Mouse (Mus musculus): ENCODE measurements around the gene Hsd17b2. TPM values are rescaled to one million over a fixed set of nuclear protein-coding genes. Genes with fewer than 3 reads are reported as not detected.
"Not testable (repeated sequence)": the region's sequence is repeated elsewhere in the genome, so short reads cannot be mapped to it uniquely, and the experiment has no call there.

Hsd17b2 gene
- polyA plus RNA-seq, 1 experiment: not detected

DNA sequence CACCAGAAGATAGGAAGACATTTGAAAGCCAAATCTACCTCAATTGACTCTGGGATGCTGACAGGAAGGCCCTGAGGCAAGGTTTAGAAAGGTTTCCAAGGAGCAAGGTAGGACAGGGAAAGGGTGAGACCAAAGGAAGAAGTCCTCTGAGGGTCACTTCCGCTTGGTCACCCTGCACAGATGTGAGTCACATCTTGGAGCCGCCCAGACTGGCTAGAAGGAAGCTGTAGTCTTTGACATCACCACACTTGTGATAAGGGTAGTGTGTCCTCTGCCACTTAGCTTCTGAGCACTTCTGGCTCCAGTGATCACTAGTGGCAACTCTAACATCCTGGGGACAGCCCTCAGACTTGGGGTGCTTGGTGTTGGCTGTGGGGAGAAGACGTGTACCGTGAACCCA is 4.4 kb downstream of the Hsd17b2 start:
- peaks cover 4% of the 10 kb centered on the region for H3K4me1 ChIP-seq (ENCODE audit: control insufficient read depth, insufficient read depth, low read length)
- no peak overlapping the region for H3K4me3 ChIP-seq (ENCODE audit: insufficient read depth, low read length)
- no peak for TF ChIP-seq POLR2A (IDR thresholded peaks at IDR 0.05; ENCODE audit: borderline replicate concordance, low read depth, low read length)
- TF ChIP-seq CTCF (IDR thresholded peaks at IDR 0.05; ENCODE audit: low read depth, low read length): no peak
- H3K27ac ChIP-seq (ENCODE audit: insufficient read depth, low read depth, low read length): no peak overlapping the region

DNA sequence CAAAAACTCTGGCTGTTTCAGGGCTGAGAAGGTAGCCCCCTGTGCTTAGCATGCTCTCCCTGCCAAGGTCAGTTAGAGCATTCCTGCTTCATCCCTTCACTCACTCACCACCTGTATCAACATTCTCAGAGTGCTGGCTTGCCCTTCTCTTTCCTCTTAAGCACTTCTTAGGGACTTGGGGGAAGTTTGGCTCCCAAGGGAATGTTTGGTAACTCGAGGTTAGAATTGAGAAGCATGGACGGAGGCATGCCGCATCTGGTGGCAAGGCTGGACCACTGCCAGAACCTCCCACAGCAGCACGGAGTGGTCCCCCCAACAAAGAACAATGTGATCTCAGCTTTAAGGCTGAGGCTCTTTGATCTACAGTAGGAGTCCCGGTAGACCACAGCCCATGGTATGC is 10.5 kb downstream of the Hsd17b2 start:
- Histone ChIP-seq H3K4me3 (ENCODE audit: insufficient read depth, low read length) (no peak overlapping the region), H3K27ac (ENCODE audit: insufficient read depth, low read depth, low read length) (no peak overlapping the region), H3K4me1 (ENCODE audit: control insufficient read depth, insufficient read depth, low read length) (no peaks in the 10 kb centered on the region)
- TF ChIP-seq CTCF (IDR thresholded peaks at IDR 0.05; ENCODE audit: low read depth, low read length) (no peak), POLR2A (IDR thresholded peaks at IDR 0.05; ENCODE audit: borderline replicate concordance, low read depth, low read length) (no peak)

DNA sequence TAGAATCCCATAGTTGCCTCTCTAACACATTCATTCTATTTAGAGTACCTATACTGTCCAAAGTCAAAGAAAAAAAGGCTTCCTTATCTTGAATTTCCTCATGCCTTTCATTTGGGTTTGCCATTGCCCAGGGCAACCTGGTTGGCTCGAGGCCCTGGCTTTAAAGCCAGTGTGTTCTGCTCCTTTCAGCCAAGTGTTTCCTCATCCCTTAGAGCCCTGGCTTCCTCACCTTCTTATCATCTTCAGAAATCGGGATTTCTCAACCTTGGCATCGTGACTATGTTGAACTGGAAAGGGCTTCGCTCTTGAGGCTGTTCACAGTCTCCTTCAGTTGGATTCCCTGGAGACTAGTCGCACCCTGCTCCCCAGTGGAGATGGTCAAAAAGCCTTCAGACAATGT is 12.9 kb downstream of the Hsd17b2 start:
- TF ChIP-seq POLR2A (IDR thresholded peaks at IDR 0.05; ENCODE audit: borderline replicate concordance, low read depth, low read length) (no peak), CTCF (IDR thresholded peaks at IDR 0.05; ENCODE audit: low read depth, low read length) (no peak)
- H3K4me1 ChIP-seq (ENCODE audit: control insufficient read depth, insufficient read depth, low read length): no peaks in the 10 kb centered on the region
- H3K27ac ChIP-seq (ENCODE audit: insufficient read depth, low read depth, low read length): no peak overlapping the region
- H3K4me3 ChIP-seq (ENCODE audit: insufficient read depth, low read length): no peak overlapping the region

DNA sequence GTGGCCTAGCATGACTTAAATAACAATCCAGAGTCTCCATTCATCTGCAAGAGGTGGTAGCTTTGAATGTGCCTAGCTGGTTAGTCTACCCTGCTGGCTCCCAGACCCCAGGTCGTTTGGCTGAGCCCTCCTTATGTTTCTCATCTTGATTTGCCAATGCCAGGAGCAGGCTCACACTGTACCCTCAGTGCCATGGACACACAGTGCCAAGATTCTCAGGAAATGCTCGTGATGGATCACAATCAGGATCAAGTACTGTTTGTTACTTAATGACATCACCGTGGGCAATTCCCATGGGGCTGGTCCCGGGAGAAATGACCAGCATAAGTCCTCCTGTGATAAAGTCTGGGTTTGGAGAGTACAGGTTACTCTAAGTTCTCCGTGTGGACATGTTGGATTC is 14.2 kb downstream of the Hsd17b2 start:
- TF ChIP-seq POLR2A (IDR thresholded peaks at IDR 0.05; ENCODE audit: borderline replicate concordance, low read depth, low read length) (no peak), CTCF (IDR thresholded peaks at IDR 0.05; ENCODE audit: low read depth, low read length) (no peak)
- Histone ChIP-seq H3K4me1 (ENCODE audit: control insufficient read depth, insufficient read depth, low read length) (no peaks in the 10 kb centered on the region), H3K4me3 (ENCODE audit: insufficient read depth, low read length) (no peak overlapping the region), H3K27ac (ENCODE audit: insufficient read depth, low read depth, low read length) (no peak overlapping the region)

DNA sequence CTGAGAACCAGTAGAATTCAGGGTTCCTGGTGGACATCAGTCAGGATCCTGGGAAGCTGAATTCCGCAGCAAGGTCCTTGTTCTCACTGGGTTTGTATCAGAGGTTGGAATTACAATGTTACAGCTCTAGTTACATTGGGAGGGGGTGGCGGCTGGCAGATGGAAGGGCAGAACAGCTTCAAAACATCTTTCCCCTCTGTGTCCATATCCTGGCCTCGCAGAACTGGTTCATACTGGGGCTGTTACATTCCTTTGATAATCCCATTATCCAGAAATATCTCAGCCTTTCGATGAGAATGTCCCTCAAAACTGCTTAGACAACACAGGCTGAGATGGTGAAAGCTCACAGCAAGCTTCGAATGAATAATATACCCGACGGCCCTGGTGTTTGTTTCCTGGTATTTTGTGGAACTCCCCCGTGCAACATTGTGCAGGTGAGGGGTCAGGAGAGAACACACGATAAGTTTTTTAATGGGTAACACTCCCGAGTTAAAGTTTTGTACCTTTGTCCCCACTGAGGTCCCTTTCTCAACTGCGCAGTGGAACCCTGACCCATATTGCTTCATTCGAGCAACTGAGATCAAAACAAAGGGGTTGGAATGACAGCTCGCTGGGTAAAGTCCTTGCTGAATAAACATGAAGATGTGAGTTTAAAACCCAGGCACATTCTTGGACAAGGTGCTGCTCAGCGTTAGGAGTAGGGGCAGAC is 16.6 kb downstream of the Hsd17b2 start:
- TF ChIP-seq CTCF (IDR thresholded peaks at IDR 0.05; ENCODE audit: low read depth, low read length): no peak
- no peak for TF ChIP-seq POLR2A (IDR thresholded peaks at IDR 0.05; ENCODE audit: borderline replicate concordance, low read depth, low read length)
- no peak overlapping the region for H3K4me3 ChIP-seq (ENCODE audit: insufficient read depth, low read length)
- no peak overlapping the region for H3K27ac ChIP-seq (ENCODE audit: insufficient read depth, low read depth, low read length)
- no peaks in the 10 kb centered on the region for H3K4me1 ChIP-seq (ENCODE audit: control insufficient read depth, insufficient read depth, low read length)

DNA sequence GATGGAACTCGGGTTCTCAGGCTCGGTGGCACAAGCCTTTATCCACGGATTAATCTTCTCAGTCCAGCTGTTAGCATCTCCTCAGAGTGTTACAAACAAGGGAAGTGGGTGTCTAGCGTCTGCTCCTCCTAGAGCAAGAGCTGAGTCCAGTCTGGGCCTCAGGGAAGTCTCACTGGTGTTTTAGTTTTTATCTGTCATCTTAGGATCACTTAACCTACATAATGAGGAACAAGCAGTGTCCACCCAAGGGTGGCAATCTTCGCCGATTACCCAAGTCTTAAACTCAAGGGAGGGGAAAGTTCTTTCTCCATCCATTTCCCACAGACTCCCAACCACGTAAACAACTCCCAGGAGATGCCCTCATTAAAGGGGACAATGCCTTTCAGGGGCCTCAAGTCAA is 24.8 kb downstream of the Hsd17b2 start:
- no peak overlapping the region for H3K4me3 ChIP-seq (ENCODE audit: insufficient read depth, low read length)
- H3K27ac ChIP-seq (ENCODE audit: insufficient read depth, low read depth, low read length): no peak overlapping the region
- H3K4me1 ChIP-seq (ENCODE audit: control insufficient read depth, insufficient read depth, low read length): no peaks in the 10 kb centered on the region
- TF ChIP-seq CTCF (IDR thresholded peaks at IDR 0.05; ENCODE audit: low read depth, low read length) (no peak), POLR2A (IDR thresholded peaks at IDR 0.05; ENCODE audit: borderline replicate concordance, low read depth, low read length) (no peak)

DNA sequence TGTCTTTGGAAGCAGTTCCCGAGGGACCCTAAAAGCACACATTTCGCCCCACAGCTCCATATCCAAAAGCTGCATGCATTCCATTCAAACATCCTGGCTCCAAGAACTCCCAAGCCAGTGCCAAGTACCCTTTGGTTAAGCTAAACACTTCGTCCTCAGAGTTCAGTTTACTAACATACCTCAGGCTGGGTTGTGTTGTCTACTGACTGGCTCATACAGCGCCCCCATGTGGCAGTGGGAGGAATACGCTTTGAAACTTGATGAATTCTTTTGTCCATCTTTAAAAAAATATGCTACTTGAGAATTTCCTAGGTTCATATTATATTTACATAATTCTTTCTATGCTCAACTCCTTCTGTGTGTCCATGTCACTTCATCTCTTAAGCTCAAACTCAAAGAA is 25.9 kb downstream of the Hsd17b2 start:
- no peak for TF ChIP-seq POLR2A (IDR thresholded peaks at IDR 0.05; ENCODE audit: borderline replicate concordance, low read depth, low read length)
- TF ChIP-seq CTCF (IDR thresholded peaks at IDR 0.05; ENCODE audit: low read depth, low read length): peak; percentile 35; the same call in 1 of the 2 replicates
- Histone ChIP-seq H3K4me3 (ENCODE audit: insufficient read depth, low read length) (no peak overlapping the region), H3K4me1 (ENCODE audit: control insufficient read depth, insufficient read depth, low read length) (no peaks in the 10 kb centered on the region), H3K27ac (ENCODE audit: insufficient read depth, low read depth, low read length) (no peak overlapping the region)

DNA sequence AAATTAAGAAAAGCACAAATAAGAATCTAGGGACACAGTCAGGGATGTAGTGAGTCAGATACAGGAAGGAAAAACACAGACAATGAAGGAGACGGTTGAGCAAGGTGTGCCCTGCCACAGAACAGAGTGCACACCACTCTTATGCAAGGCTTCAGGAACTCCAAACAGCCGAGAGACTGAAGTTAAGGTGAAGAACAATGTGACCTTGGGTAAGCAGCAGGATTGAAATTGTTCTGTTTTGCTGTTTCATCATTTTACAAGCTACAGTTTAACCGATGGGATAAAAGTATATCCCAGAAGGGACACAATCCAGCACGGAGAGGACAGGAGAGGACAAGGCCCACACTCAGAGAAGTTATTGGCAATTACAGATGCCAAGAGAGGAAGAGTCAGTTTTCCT is 26.5 kb downstream of the Hsd17b2 start:
- TF ChIP-seq CTCF (IDR thresholded peaks at IDR 0.05; ENCODE audit: low read depth, low read length): no peak
- no peak for TF ChIP-seq POLR2A (IDR thresholded peaks at IDR 0.05; ENCODE audit: borderline replicate concordance, low read depth, low read length)
- H3K4me3 ChIP-seq (ENCODE audit: insufficient read depth, low read length): no peak overlapping the region
- no peak overlapping the region for H3K27ac ChIP-seq (ENCODE audit: insufficient read depth, low read depth, low read length)
- no peaks in the 10 kb centered on the region for H3K4me1 ChIP-seq (ENCODE audit: control insufficient read depth, insufficient read depth, low read length)

DNA sequence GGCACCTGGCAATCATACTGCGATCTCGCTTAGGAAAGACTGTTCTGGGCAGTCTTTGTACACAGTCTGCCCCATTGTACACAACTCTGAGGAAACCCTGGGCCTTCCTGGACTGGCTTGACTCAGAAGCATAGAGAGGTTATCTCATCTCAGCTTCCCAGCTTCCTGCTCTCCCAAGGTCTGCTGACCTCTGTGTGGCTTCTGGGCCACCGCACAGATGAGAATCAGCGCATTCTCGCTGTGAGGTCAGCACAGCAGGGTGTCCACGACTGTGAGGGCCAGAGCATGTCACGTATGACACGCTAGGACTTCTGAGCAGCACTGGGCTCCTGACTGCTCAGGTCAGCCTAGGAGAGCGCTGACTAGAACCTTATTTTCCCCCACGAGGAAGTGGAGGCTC is 29.3 kb downstream of the Hsd17b2 start:
- no peak overlapping the region for H3K4me3 ChIP-seq (ENCODE audit: insufficient read depth, low read length)
- H3K27ac ChIP-seq (ENCODE audit: insufficient read depth, low read depth, low read length): no peak overlapping the region
- TF ChIP-seq POLR2A (IDR thresholded peaks at IDR 0.05; ENCODE audit: borderline replicate concordance, low read depth, low read length) (no peak), CTCF (IDR thresholded peaks at IDR 0.05; ENCODE audit: low read depth, low read length) (no peak)
- no peaks in the 10 kb centered on the region for H3K4me1 ChIP-seq (ENCODE audit: control insufficient read depth, insufficient read depth, low read length)

DNA sequence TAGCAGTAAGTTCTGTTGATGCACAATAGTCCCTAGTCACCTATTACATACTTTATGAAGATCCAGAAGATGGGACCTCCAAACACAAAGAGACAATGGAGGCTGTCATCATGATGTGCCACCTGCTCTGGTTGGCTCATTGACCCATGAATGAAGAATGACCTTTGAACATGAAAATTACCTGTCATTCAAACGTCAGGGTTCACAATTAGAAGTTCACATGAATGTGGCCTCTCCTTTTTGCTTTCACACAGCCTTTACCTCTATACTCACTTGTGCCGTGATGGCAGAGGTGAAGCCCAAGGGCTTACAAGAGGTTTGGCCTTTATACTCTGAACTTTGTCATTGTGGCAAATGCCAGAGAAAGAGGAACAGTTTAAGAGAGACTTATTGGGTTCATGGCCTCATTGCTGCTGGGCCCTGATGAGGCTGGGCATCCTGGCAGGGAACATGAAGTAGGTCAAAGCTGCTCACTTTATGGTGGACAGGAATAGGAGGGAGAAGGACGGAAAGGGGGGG is 35.0 kb downstream of the Hsd17b2 start:
- Histone ChIP-seq H3K4me1 (ENCODE audit: control insufficient read depth, insufficient read depth, low read length) (no peaks in the 10 kb centered on the region), H3K27ac (ENCODE audit: insufficient read depth, low read depth, low read length) (no peak overlapping the region), H3K4me3 (ENCODE audit: insufficient read depth, low read length) (no peak overlapping the region)
- TF ChIP-seq POLR2A (IDR thresholded peaks at IDR 0.05; ENCODE audit: borderline replicate concordance, low read depth, low read length) (no peak), CTCF (IDR thresholded peaks at IDR 0.05; ENCODE audit: low read depth, low read length) (no peak)

DNA sequence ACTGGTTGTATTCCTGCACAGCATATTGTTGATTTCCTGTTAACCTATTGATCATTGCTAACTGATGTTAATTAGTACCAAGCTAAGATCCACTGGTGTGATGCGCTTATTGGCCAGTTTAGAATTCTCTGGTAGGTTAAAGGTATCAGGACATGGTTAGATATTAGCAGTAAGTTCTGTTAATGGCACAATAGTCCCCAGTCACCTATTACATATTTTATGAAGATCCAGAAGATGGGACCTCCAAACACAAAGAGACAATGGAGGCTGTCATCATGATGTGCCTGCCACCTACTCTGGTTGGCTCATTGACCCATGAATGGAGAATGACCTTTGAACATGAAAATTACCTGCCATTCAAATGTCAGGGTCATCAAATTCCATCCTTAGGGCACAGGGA is 36.5 kb downstream of the Hsd17b2 start:
- not testable (repeated sequence) for H3K4me1 ChIP-seq (ENCODE audit: control insufficient read depth, insufficient read depth, low read length); H3K4me3 ChIP-seq (ENCODE audit: insufficient read depth, low read length); H3K27ac ChIP-seq (ENCODE audit: insufficient read depth, low read depth, low read length)
